Mouse (Mus musculus) embryonic fibroblast, embryonic 13.5 days (primary cell): ENCODE results near the gene Mybpc2. TPM values are rescaled to one million over a fixed set of nuclear protein-coding genes. Genes with fewer than 3 reads are reported as not detected.

Experiments used
- H3K27ac ChIP-seq: 2 replicates; pipeline ENCODE4 v1.5.1; 2012; ENCODE audit warnings: low read length, control low read depth, inconsistent platforms; ENCODE audit not compliant: insufficient read depth
- H3K4me1 ChIP-seq: 2 replicates; pipeline ENCODE4 v1.6.1; 2011; ENCODE audit warnings: low read length; ENCODE audit not compliant: control insufficient read depth, insufficient read depth
- H3K4me3 ChIP-seq: 2 replicates; pipeline ENCODE4 v1.5.1; 2011; ENCODE audit warnings: mild to moderate bottlenecking, control low read depth, low read length; ENCODE audit not compliant: insufficient read depth
- CTCF ChIP-seq: IDR thresholded peaks from 2 replicates; pipeline ENCODE4 v1.5.1; 2011; ENCODE audit warnings: mild to moderate bottlenecking, control low read depth, low read length, moderate library complexity, borderline replicate concordance; ENCODE audit not compliant: insufficient read depth
- POLR2A ChIP-seq: IDR thresholded peaks from 2 replicates; pipeline ENCODE4 v1.6.1; 2011; ENCODE audit warnings: low read depth, mild to moderate bottlenecking, control low read depth, low read length, moderate library complexity
- polyA plus RNA-seq: library from polyadenylated mRNA; stranded (reverse); fragments of >200 nt; gene quantifications from 2 replicates; pipeline ENCODE4 v1.2.4, GENCODE M21; 2011; ENCODE audit warnings: low read depth; ENCODE audit not compliant: missing spikeins, insufficient read length

The Mybpc2 gene
- polyA plus RNA-seq, 1 experiment, result not detected

DNA sequence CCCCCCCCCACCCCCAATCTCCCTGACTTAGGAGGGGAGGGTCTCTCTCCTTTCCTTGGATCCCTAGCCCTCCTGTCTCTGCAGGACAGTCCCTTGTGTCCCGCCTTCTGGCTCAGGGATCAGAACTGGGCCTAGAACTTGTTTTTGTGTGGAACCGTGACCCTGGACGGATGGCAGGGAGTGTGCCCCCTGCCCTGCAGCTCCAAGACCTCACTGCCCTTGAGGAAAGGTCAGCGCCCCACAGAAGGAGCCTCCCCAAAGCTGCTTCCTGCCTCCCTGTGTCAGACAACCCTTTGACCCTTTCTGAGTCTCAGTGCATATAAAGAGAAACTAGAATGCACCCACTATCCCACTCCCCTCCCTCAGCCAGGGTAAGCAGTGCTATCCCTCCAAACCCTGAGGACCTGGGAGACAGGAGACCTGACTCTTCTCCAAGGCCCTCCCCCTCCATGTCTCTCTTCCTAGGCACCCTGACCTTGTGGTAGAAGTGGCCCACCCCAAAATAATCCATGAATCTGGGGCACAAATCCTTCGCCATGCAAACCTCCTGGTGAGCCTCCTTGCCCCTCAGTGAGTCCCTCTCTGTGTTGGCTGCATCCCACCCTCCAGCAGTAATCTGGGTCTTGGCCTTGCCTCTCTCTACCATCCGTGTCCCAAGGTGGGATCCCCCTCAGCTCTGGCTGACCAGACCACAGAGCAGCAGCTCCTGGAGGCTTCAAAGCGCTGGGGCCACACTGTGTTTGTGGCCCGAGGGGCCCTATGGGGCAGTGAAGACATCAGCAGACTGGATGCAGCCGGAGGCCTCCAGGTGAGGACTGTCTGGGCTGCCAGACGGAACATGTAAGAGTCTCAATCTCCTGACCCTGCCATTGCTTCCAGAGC, 58.2 kb downstream of the Mybpc2 start:
- H3K4me1 ChIP-seq, result no peaks in the 10 kb centered on the region
- H3K27ac ChIP-seq, result no peak overlapping the region
- TF ChIP-seq POLR2A, result no peak
- no peak for TF ChIP-seq CTCF
- H3K4me3 ChIP-seq, result no peak overlapping the region

DNA sequence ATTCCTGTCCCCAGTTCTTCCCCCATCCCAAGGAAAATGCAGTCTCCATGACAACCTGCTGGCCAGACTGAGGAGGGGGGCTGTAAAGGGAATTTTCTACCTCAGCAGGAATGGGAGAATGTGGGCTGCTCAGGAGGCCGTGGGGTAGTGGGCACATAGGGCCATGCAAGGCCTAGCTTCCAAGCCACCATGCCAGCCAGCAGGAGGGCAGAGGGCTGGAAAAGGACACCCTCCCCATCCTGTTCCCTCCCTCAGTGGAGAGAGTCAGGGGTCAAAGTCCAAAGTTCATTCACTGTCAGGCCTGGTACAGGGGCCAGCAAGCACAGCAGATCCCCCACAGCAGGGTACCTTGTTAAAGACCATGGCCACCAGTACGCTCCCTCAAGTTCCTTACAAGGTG, 59.3 kb downstream of the Mybpc2 start, which contains the start of gene Aspdh:
Gene Aspdh (plus strand): TSS at position 281 of the 400 bp plus-strand sequence.
- TF ChIP-seq POLR2A, result no peak
- TF ChIP-seq CTCF, result no peak
- Histone ChIP-seq H3K27ac (no peak within 1 kb of the TSS), H3K4me3 (no peak within 1 kb of the TSS), H3K4me1 (no peaks in the 10 kb centered on the region)

GRCm38 (mm10) chr7:44464511-44464910, 59.9 kb downstream of the Mybpc2 start:
- no peaks in the 10 kb centered on the region for H3K4me1 ChIP-seq
- no peak overlapping the region for H3K4me3 ChIP-seq
- no peak for TF ChIP-seq CTCF
- no peak overlapping the region for H3K27ac ChIP-seq

- no peak for TF ChIP-seq POLR2A
- no peak for TF ChIP-seq CTCF
- Histone ChIP-seq H3K4me3 (no peak overlapping the region), H3K27ac (no peak overlapping the region), H3K4me1 (no peaks in the 10 kb centered on the region)
Measured at GRCm38 (mm10) chr7:44463556-44464225, 60.8 kb downstream of the Mybpc2 start.

- TF ChIP-seq CTCF, result no peak
- TF ChIP-seq POLR2A, result no peak
- H3K4me3 ChIP-seq, result no peak overlapping the region
- H3K4me1 ChIP-seq, result no peaks in the 10 kb centered on the region
- H3K27ac ChIP-seq, result no peak overlapping the region
Measured at GRCm38 (mm10) chr7:44463056-44463425, 61.4 kb downstream of the Mybpc2 start.

DNA sequence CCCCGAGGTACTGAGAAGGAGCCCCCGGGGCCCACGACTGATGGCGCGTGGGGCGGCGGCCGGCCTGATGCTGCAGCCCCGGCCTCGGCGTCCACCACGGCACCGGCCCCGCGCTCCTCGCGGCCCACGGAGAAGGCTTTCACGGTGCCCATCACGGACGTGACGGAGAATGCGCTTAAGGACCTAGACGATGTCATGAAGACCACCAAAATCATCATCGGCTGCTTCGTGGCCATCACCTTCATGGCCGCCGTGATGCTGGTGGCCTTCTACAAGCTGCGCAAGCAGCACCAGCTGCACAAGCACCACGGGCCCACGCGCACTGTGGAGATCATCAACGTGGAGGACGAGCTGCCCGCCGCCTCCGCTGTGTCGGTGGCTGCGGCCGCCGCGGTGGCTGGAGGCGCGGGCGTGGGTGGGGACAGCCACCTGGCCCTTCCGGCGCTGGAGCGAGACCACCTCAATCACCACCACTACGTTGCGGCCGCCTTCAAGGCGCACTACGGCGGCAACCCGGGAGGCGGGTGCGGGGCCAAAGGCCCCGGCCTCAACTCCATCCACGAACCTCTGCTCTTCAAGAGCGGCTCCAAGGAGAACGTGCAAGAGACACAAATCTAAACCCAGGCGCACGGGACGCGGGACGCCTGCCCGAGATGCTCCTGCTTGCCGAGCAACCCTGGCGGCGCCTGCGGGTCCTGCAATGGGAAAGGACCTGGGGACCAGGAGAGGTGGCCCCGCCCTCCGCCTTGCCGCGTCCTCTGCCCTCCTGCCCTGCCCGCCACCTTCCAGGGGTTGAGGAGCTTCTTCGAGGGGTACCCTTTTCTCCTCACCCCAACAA, 62.0 kb downstream of the Mybpc2 start:
- Histone ChIP-seq H3K4me3 (no peak overlapping the region), H3K4me1 (no peaks in the 10 kb centered on the region), H3K27ac (no peak overlapping the region)
- TF ChIP-seq POLR2A (no peak), CTCF (no peak)

- Histone ChIP-seq H3K27ac (no peak overlapping the region), H3K4me3 (no peak overlapping the region), H3K4me1 (no peaks in the 10 kb centered on the region)
- TF ChIP-seq CTCF, result no peak
- no peak for TF ChIP-seq POLR2A
Measured at GRCm38 (mm10) chr7:44461503-44462217, 62.8 kb downstream of the Mybpc2 start.

- H3K4me3 ChIP-seq, result no peak overlapping the region
- H3K27ac ChIP-seq, result no peak overlapping the region
- no peaks in the 10 kb centered on the region for H3K4me1 ChIP-seq
- TF ChIP-seq CTCF, result no peak
- TF ChIP-seq POLR2A, result no peak
Measured at GRCm38 (mm10) chr7:44460767-44461502, 63.5 kb downstream of the Mybpc2 start.
